ENCODE assay signal across 8 mouse cellular contexts in the genomic region with DNA sequence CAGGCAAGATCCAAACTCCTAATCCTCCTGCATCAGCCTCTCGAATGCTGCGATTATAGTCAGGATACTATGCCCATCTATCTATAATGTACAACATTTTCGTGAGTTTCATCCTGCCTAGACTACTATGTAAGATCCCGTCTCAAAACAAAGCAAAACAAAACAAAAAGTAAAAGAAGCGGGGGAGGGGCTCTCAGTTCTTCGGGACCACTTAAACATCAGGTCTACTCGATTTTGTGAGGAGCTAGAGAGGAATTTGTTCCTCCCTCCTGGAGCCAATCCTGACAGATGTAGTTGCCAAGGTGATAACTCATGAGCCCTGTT. TPM values are rescaled to one million over a fixed set of nuclear protein-coding genes. Genes with fewer than 3 reads are reported as not detected.
DNase-seq lines count a peak whose midpoint lies in the region; ATAC-seq and TF ChIP-seq lines count a peak whose summit lies in the region.

No protein-coding gene starts in this region.

- peak overlapping the region; percentile 26 for H3K4me3 ChIP-seq in heart, embryonic 12.5 days
- no peak overlapping the region; the same call in 1 of the 2 replicates for H3K4me3 ChIP-seq in forebrain, postnatal 0 days (ENCODE audit: low read depth, low read length)
- H3K4me3 ChIP-seq in liver, postnatal 0 days (ENCODE audit: low read depth, low read length): peak overlapping the region; percentile 46

- no peaks in the 10 kb centered on the region for H3K36me3 ChIP-seq in heart, embryonic 12.5 days
- no peaks in the 10 kb centered on the region for H3K36me3 ChIP-seq in forebrain, postnatal 0 days (ENCODE audit: insufficient read depth)
- no peaks in the 10 kb centered on the region for H3K36me3 ChIP-seq in liver, postnatal 0 days (replicated peaks; ENCODE audit: insufficient read depth, low read length)

- H3K4me2 ChIP-seq in heart, embryonic 12.5 days: peak overlapping the region; percentile 60
- peak overlapping the region; percentile 34 for H3K4me2 ChIP-seq in forebrain, postnatal 0 days (ENCODE audit: low read depth)
- H3K4me2 ChIP-seq in liver, postnatal 0 days (ENCODE audit: low read depth, low read length): peak overlapping the region; percentile 63

- no peak for TF ChIP-seq CTCF in forebrain, postnatal 0 days (IDR thresholded peaks at IDR 0.05; ENCODE audit: low read depth)
- no peak for TF ChIP-seq CTCF in liver, postnatal 0 days (IDR thresholded peaks at IDR 0.05; ENCODE audit: low read depth)

- no peak overlapping the region for H3K27ac ChIP-seq in heart, embryonic 12.5 days (ENCODE audit: poor library complexity, severe bottlenecking)
- H3K27ac ChIP-seq in forebrain, postnatal 0 days (ENCODE audit: low read depth, low read length): no peak overlapping the region
- no peak overlapping the region for H3K27ac ChIP-seq in liver, postnatal 0 days (ENCODE audit: low read depth)

- intact Hi-C loops in heart, postnatal 36 days (cut with DNase I): no loop called here

- H3K9me3 ChIP-seq in heart, embryonic 12.5 days (replicated peaks): no peaks in the 10 kb centered on the region
- no peaks in the 10 kb centered on the region for H3K9me3 ChIP-seq in forebrain, postnatal 0 days (ENCODE audit: low read length)
- H3K9me3 ChIP-seq in liver, postnatal 0 days (ENCODE audit: low read length): no peaks in the 10 kb centered on the region

- no peak for TF ChIP-seq EP300 in liver, postnatal 0 days (IDR thresholded peaks at IDR 0.05; ENCODE audit: low read depth)

- DNase-seq in heart, postnatal 36 days: no peak
- DNase-seq in forebrain, postnatal 0 days: no peak
- no peak for DNase-seq in liver, postnatal 0 days
- DNase-seq in cerebellum, postnatal 36 days: no peak
- no peak for DNase-seq in urinary bladder, postnatal 10 days (ENCODE audit: low spot score)

- 45% methylated on average over 7 of the region's 7 CpGs for WGBS in heart, embryonic 12.5 days
- 28% methylated on average over 7 of the region's 7 CpGs for whole genome bisulfite sequencing in forebrain, postnatal 0 days
- WGBS in liver, postnatal 0 days (ENCODE audit: insufficient replicate concordance): 40% methylated on average over 7 of the region's 7 CpGs

- no peak overlapping the region for H3K9ac ChIP-seq in heart, embryonic 12.5 days
- no peak overlapping the region for H3K9ac ChIP-seq in forebrain, postnatal 0 days
- H3K9ac ChIP-seq in liver, postnatal 0 days (replicated peaks): peak overlapping the region; percentile 47; the same call in 1 of the 2 replicates

- 0 out of 2 replicates have a peak, but pooled peaks cover 3% of the 10 kb centered on the region for H3K4me1 ChIP-seq in heart, embryonic 12.5 days (replicated peaks)
- H3K4me1 ChIP-seq in forebrain, postnatal 0 days (ENCODE audit: insufficient read depth): no peaks in the 10 kb centered on the region
- peaks cover 2% of the 10 kb centered on the region; the same call in 1 of the 2 replicates for H3K4me1 ChIP-seq in liver, postnatal 0 days (ENCODE audit: insufficient read depth)

- no peaks in the 10 kb centered on the region for H3K27me3 ChIP-seq in heart, embryonic 12.5 days (replicated peaks)
- H3K27me3 ChIP-seq in forebrain, postnatal 0 days (ENCODE audit: insufficient read depth, low read length): no peaks in the 10 kb centered on the region
- H3K27me3 ChIP-seq in liver, postnatal 0 days (ENCODE audit: insufficient read depth, low read length): no peaks in the 10 kb centered on the region

- no peak for ATAC-seq in heart, embryonic 12.5 days (ENCODE audit: insufficient number of reproducible peaks, low FRiP score)
- peak; percentile 24 for ATAC-seq in CD4-positive, CD25-positive, alpha-beta regulatory T cell, adult 4 months
- peak; percentile 35; the same call in 1 of the 2 replicates for ATAC-seq in forebrain, postnatal 0 days
- ATAC-seq in liver, postnatal 0 days: no peak
- no peak for ATAC-seq in erythroblast, adult 5-6 weeks (replicated peaks; ENCODE audit: low FRiP score, poor library complexity, severe bottlenecking)

RNA-seq across cellular contexts. Expression of a gene that starts 19.9 kb away (rescaled TPM):
- polyA plus RNA-seq in heart, embryonic 12.5 days (2016; fragmentation: Nextera tagmentation; extraction: Ambion mirVana): 31.0 and 32.2 TPM in 2 replicates
- 10 to 100 TPM; 14.8 to 16.5 TPM for total RNA-seq in heart, postnatal 36 days (2021)
- 10 to 100 TPM; 12.7 to 16.2 TPM for polyA plus RNA-seq in CD4-positive, CD25-positive, alpha-beta regulatory T cell, adult 4 months (2017; shearing (Covaris generic))
- total RNA-seq in forebrain, postnatal 0 days (2014; rRNA removed): 5.2 and 8.3 TPM in 2 replicates
- polyA plus RNA-seq in forebrain, postnatal 0 days (2015; fragmentation: Nextera tagmentation; extraction: Ambion mirVana): 2.2 and 3.1 TPM in 2 replicates
- polyA plus RNA-seq in liver, postnatal 0 days (2015; fragmentation: Nextera tagmentation; extraction: Ambion mirVana): 6.4 and 6.9 TPM in 2 replicates
- total RNA-seq in erythroblast, adult 5-6 weeks (2015; ENCODE audit: low replicate concordance): 8.4 and 10.8 TPM in 2 replicates
- 8.5 and 12.5 TPM in 2 replicates for total RNA-seq in erythroblast, adult 5-6 weeks (2017; ENCODE audit: low replicate concordance)

RNA-seq across cellular contexts. Expression of a gene that starts 34.2 kb away (rescaled TPM):
- 7.3 and 7.9 TPM in 2 replicates for polyA plus RNA-seq in heart, embryonic 12.5 days (2016; fragmentation: Nextera tagmentation; extraction: Ambion mirVana)
- under 1 TPM in 1 of 2 experiments, not detected in 1; 0.53 TPM for total RNA-seq in heart, postnatal 36 days (2021)
- polyA plus RNA-seq in CD4-positive, CD25-positive, alpha-beta regulatory T cell, adult 4 months (2017; shearing (Covaris generic)): not detected
- not detected in 2 replicates for total RNA-seq in forebrain, postnatal 0 days (2014; rRNA removed)
- polyA plus RNA-seq in forebrain, postnatal 0 days (2015; fragmentation: Nextera tagmentation; extraction: Ambion mirVana): 0.88 and 2.0 TPM in 2 replicates
- polyA plus RNA-seq in liver, postnatal 0 days (2015; fragmentation: Nextera tagmentation; extraction: Ambion mirVana): not detected in 2 replicates
- not detected in 2 replicates for total RNA-seq in erythroblast, adult 5-6 weeks (2015; ENCODE audit: low replicate concordance)
- total RNA-seq in erythroblast, adult 5-6 weeks (2017; ENCODE audit: low replicate concordance): not detected in 2 replicates

Comparison
In these comparisons a context has a peak if more than half of its experiments do, and no peak if none do; other contexts are left out.
1. ATAC-seq: peak in CD4-positive, CD25-positive, alpha-beta regulatory T cell, adult 4 months (single experiment) and forebrain, postnatal 0 days (single experiment); none in heart, embryonic 12.5 days (single experiment), liver, postnatal 0 days (single experiment) and erythroblast, adult 5-6 weeks (single experiment).
2. Peak in every context shown above with its lines, with median percentiles within 50 percentile points of each other: H3K4me2 ChIP-seq.